Mouse (Mus musculus): Measurements from ENCODE around the gene Corin. TPM values are rescaled to one million over a fixed set of nuclear protein-coding genes. Genes with fewer than 3 reads are reported as not detected.

Gene Corin
- under 1 TPM in 1 of 2 experiments, not detected in 1; 0.16 TPM for total RNA-seq (2021)
- long read RNA-seq, experiment 1 = 0 reads
- long read RNA-seq, experiment 2 = 0 reads

DNA sequence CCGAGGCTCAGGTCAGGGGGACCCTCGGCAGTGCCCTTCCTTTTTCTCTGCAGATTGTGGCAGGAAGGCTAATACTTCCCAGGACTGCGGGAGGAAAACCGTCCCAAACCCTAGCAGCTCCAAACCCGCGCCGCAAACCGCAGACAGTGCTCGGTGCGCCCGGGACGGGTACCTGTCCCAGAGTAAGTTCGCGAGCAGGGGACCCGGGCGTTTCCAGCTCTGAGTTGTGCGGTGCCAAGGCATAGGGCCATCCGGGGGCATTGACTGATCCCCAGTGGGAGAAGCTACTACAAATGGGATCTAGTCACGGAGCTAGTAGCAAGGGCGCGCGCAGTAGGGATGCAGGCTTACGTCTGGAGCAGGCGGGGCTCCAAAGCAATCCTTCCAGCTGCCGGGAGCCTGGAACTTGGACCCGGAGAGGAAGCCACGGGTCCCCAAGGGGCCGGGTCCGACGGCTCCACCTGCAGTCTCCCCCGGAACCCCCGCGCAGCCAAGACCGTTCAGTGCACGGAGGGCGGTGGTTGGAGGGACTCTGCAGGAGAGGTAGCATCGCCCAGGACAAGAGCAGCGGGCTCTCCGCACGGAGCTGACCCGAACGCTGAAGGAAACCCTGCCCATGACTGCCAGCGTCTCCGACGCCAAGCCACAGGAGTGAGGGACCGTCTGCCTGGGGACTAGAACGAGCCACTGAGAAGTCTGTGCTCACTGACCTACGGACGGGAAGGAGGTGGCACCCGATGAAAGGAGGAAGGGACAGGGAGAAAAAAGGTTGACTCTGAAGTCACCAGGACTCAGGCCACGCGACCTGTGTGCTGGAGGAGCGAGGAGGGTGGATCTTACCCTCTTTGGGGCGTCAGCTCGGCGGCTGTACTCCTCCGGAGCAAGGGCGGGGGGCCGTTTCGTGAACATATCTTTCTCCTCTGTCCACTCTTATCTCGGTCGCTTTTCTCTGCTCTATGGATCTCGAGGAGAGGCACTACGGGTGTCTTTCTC lies at the start of gene Corin:
Corin (minus strand) TSS at position 943 of the 993 bp plus-strand sequence.
- DNase-seq (ENCODE audit: low spot score in 2 of 2) = no peak

- no peak for DNase-seq (ENCODE audit: low spot score in 2 of 2)
Observed at GRCm38 (mm10) chr5:72551209-72551608, 46.9 kb upstream of the Corin start.

- peak in 1 of 2 experiments; percentile 35 for DNase-seq (ENCODE audit: low spot score in 2 of 2)
Observed at GRCm38 (mm10) chr5:72528896-72529295, 24.6 kb upstream of the Corin start.

- DNase-seq (ENCODE audit: low spot score in 2 of 2) = no peak
Observed at GRCm38 (mm10) chr5:72513808-72514207, 9.5 kb upstream of the Corin start.

DNA sequence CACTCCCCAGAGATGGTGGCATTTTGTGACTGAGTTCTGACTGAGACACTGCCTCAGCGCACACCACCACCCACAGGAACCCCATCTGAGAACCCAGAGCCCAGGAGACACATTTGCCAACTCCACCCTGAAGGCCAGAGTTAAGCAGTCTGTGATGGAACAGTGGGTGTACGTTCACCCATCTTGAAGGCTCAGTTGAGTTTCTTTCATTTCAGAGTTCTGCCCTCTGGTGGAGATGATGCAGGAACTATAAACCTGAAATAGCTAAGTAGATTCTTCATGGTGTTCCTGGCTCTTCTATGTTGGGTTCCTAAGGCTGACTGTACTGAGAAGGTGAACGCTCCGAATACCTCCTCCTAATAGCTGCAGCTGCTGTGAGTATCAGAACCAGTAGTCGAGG lies 1.5 kb upstream of the Corin start:
- no peak for DNase-seq (ENCODE audit: low spot score in 2 of 2)

- no peak for DNase-seq (ENCODE audit: low spot score in 2 of 2)
Observed at GRCm38 (mm10) chr5:72502778-72503177, 1.5 kb downstream of the Corin start.

DNA sequence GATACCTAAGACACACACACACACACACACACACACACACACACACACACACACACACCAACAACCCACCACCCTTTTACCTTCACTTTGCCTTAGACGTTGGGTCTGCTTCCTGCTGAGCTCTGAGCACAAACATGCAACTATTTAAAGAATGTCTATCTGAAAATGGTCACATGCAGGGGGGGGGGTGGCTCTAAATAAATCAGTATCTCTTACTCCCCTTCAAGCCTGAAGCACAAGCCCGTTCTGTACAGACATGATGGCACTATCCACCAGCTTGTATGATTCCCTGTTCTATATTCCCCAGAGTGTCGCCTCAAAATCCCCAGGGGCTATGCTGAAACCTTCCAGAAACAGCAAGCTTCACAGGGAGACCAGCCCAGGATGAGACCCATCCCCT lies 2.5 kb downstream of the Corin start:
- DNase-seq (ENCODE audit: low spot score in 2 of 2) = no peak

GRCm38 (mm10) chr5:72498271-72498670 lies 6.0 kb downstream of the Corin start:
- no peak for DNase-seq (ENCODE audit: low spot score in 2 of 2)

- no peak for DNase-seq (ENCODE audit: low spot score in 2 of 2)
Observed at GRCm38 (mm10) chr5:72496756-72497155, 7.5 kb downstream of the Corin start.

DNA sequence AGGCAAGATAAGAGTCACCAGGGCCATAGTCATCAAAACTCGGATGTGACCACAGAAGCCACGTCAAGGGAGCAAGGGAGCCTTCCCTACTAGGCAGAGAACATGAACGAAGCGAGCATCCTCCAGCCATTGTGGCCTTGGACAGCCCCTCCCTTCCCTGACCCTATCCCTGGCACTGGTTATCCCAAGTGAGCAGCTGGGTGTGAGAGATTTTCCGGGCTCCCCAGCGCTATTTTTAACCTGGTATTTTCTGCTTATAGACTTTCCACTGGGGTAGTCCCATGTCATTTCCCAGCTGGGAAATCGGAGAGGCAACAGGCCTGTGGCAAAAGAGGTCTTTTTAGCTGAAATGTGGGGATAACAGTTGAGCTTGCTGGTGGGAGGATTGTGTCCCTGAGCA lies 10.4 kb downstream of the Corin start:
- no peak for DNase-seq (ENCODE audit: low spot score in 2 of 2)

DNA sequence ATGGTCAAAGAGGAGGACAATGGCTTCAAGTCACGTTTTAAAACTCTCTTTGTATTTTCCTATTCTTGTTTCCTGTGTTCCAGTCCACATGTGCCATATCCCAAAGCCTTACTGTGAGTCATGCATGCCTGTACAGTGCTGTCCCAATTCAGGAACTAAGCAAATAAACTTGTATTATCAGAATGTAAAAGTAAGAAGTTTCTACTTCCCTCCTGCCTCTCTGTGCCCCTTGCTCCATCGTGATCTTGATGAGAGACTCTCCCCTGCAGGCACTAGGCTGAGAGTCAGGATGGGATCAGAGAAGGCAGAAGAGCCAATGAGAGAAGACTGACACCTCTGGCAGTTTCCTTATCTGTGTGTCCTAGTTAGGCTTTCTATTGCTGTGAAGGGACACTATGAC lies 13.0 kb downstream of the Corin start:
- DNase-seq (ENCODE audit: low spot score in 2 of 2) = no peak

- no peak for DNase-seq (ENCODE audit: low spot score in 2 of 2)
Observed at GRCm38 (mm10) chr5:72480456-72480855, 23.8 kb downstream of the Corin start.

DNA sequence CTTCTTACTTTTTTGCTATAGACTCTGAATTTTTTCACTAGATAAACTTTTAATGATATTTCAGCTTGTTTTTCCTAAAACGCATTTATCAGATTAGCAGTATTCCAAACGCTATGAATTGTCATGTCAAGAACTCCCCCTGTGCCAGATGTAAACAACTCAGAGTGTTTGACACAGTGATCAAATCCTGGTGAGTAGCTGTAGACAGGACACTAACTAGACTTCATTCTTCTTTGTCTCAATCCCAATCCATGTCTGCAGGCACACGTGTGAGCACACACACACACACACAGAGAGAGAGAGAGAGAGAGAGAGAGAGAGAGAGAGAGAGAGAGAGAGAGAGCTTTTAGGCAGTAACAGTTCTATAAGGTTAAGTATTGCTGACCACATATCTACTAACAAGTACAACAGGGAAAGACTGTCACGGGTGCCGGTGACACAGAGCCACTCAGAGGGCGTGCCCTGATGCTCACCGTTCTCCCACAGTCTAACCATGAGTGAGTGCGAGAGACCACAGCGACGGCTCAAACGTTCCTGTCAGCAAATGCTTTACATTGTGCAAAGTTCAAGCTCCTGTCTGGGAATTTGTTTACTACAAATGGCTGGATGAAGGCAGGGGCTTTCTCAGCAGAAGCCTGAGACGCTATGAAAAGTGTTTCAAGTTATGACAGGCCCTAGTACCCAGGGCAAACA lies 31.8 kb downstream of the Corin start:
- no peak for DNase-seq (ENCODE audit: low spot score in 2 of 2)

DNA sequence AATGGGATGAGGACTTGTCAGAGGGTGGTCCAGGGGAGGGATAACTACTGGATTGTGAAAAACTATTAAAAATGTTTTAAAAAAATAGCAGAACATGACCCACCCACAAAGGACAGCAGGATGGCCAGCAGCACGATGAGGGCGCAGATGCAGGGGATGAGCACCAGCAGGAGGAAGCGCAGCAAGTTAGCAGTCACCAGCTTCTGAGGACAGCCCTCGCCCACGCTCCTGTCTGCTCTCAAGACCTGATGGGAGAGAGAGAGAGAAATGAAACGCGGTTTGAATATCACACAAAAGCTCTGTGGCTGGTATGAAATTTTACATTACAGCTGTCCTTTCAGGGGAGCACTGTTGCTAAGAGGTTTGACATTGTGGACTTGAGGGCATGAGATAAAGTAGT lies 32.5 kb downstream of the Corin start:
- no peak for DNase-seq (ENCODE audit: low spot score in 2 of 2)

- DNase-seq (ENCODE audit: low spot score in 2 of 2) = no peak
Observed at GRCm38 (mm10) chr5:72464932-72465331, 39.3 kb downstream of the Corin start.

DNA sequence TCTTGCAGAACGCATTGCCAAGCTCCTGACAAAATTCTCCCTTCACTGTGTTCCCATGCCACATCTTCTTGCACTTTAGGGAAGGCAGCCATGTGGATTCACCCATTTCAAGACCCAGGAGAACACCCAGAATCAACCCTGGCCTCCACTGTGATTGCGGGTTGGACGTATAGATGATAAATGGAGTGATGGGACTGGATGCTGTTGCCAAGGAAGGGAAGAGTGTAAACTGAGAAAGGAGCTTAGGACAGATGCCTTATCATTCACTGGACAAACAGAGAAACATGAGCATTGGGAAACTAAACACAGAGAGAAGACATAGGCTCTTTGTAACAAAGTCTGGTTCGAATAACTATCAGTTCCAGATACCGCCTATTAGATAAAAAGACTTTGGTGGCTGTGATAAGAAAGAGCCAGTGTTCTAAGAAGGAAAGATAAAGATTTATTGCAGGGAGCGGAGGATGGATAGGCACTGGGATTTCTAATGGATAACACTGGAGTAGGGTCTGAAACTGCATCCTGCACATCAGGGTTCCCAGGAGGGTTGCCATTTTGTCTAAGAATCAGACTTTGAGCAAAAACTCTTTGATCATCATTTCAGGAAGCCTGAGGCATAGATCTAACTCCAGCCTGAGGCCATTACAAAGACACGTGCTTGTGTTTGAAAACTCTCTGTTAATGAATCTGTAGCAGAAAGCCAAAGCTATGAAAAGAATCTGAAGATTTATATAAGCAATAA lies 44.7 kb downstream of the Corin start:
- no peak for DNase-seq (ENCODE audit: low spot score in 2 of 2)

- no peak for DNase-seq (ENCODE audit: low spot score in 2 of 2)
Observed at GRCm38 (mm10) chr5:72453690-72454089, 50.6 kb downstream of the Corin start.

DNA sequence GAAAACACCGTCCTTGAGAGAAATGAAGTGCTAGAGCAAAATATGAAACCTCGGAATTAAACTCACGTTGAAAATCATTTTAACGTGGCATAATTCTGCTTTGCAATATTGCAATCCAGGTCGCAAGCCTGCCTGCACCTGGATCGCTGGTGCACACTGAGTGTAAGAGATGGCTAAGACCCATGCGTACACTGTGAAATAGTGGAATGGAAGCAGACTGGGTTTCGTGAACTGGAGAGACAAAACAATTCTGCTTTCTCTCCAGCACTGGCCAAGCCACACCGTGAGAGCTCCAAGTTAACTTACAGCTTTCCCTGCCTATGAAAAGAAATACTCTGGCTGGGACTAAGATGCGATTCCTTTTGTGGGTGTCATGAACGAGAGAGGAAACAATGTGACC lies 51.1 kb downstream of the Corin start:
- no peak for DNase-seq (ENCODE audit: low spot score in 2 of 2)

DNA sequence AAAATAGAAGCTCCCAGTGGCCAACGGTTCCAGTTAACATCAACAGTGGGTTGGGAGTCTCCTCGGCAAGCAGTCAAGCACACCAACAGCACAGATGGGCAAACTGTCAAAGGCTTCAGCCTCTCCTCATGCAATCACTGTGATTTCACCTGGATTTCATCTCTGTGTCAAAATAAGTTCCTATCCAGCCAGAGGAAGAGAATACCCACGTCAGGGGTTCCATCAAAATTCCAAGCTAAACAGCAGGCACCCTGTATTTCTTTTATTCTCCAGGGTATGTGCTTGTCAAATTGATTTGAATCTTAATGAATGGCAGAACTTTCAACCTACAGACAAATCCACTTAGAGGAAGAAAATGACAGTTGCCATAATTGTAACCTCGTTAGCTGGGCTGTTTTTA lies 51.5 kb downstream of the Corin start:
- no peak for DNase-seq (ENCODE audit: low spot score in 2 of 2)

DNA sequence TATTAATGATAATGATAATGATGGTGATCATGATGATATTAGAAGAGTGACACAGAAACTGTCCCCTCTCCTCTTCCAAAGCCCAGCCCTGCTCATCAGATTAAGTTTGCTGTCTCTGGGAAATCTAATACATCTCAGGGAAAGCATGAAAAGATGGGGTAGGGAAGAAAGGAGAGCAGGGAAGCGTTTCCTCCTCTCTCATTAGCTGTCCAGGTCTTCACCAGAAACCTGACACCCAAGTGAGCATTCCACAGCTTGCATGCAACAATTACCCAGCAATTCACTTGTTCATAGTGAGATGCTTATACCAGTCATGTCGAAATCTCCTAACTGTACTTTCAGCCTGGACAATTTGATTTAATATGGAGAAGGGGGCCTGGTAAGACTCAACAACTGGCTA lies 55.4 kb downstream of the Corin start:
- no peak for DNase-seq (ENCODE audit: low spot score in 2 of 2)

DNA sequence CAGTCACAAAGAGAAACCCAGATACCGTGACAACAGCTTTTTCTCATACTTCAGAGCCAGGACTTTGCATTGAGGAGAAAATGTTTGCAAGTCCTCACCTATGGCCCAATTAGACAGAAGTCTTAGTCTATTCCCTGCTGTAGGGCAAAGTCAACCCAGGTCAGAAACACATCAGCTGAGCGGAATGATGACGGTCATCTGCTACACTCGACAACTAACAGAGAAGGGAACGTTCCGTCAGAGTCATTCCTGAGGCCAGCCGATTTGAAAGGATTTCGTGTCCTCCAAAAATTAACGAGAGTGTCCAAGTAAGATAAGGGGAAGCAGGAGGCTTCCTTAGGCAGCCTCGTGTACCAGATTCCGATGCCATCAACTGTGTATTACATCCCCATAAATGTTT lies 58.2 kb downstream of the Corin start:
- no peak for DNase-seq (ENCODE audit: low spot score in 2 of 2)

Measured in adrenal gland, adult 18-20 months (tissue).